ENCODE assay signal across 8 mouse cellular contexts in the genomic region with DNA sequence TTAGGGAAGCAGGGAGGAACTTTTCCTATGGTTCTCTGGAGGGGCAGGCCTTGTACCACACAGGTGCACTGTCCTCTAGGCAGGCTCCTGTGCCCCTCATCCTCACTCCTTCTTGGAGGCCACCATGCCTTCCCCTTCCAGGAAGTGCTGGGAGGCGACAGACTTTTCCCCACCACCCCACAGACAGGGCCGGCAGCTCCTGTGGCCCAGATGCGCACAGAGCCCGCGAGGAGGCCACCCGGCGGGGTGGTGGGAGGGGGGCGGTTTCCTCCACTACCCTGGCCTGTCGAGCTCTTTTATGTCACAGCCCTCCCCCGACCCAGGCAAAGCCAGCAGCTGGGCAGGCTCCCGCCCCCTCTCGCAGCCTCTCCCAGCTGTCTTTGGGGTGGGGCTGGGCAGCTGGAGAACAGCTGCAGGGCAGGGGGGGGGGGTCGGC. TPM values are rescaled to one million over a fixed set of nuclear protein-coding genes. Genes with fewer than 3 reads are reported as not detected.
DNase-seq lines count a peak whose midpoint lies in the region; ATAC-seq lines count a peak whose summit lies in the region.

No protein-coding gene starts in this region.

- H3K4me3 ChIP-seq in embryonic facial prominence, embryonic 10.5 days, result peak overlapping the region; percentile 49
- H3K4me3 ChIP-seq in hindbrain, embryonic 10.5 days, result peak overlapping the region; percentile 37
- H3K4me3 ChIP-seq in liver, embryonic 16.5 days (ENCODE audit: low read depth, low read length), result no peak overlapping the region

- WGBS in embryonic facial prominence, embryonic 10.5 days, result under 1% methylated on average over 13 of the region's 13 CpGs
- 2% methylated on average over 13 of the region's 13 CpGs for WGBS in hindbrain, embryonic 10.5 days
- 2% methylated on average over 11 of the region's 13 CpGs for WGBS in liver, embryonic 16.5 days (ENCODE audit: insufficient replicate concordance)

- DNase-seq in heart, adult 18-20 months, result peak; percentile 57 to 65
- DNase-seq in heart, adult 8-10 months (ENCODE audit: low spot score), result no peak
- peak; percentile 81 for DNase-seq in embryonic facial prominence, embryonic 10.5 days (ENCODE audit: low spot score)
- DNase-seq in hindbrain, embryonic 10.5 days (ENCODE audit: low spot score), result peak; percentile 80
- DNase-seq in retina, postnatal 1 day, result peak; percentile 84

- peaks cover 39% of the 10 kb centered on the region for H3K36me3 ChIP-seq in embryonic facial prominence, embryonic 10.5 days (replicated peaks)
- H3K36me3 ChIP-seq in hindbrain, embryonic 10.5 days, result peaks cover 40% of the 10 kb centered on the region
- H3K36me3 ChIP-seq in liver, embryonic 16.5 days (ENCODE audit: control insufficient read depth, insufficient read depth), result peaks cover 18% of the 10 kb centered on the region

- H3K9ac ChIP-seq in liver, embryonic 16.5 days (ENCODE audit: low read depth, low read length), result no peak overlapping the region

- H3K27me3 ChIP-seq in embryonic facial prominence, embryonic 10.5 days (replicated peaks; ENCODE audit: low read depth, poor library complexity, severe bottlenecking), result no peaks in the 10 kb centered on the region
- H3K27me3 ChIP-seq in hindbrain, embryonic 10.5 days (ENCODE audit: insufficient read depth, poor library complexity, severe bottlenecking), result no peaks in the 10 kb centered on the region
- H3K27me3 ChIP-seq in liver, embryonic 16.5 days (ENCODE audit: control insufficient read depth, insufficient read depth, low read depth, low read length), result peaks cover 6% of the 10 kb centered on the region

- peak overlapping the region; percentile 82 for H3K27ac ChIP-seq in embryonic facial prominence, embryonic 10.5 days (replicated peaks)
- H3K27ac ChIP-seq in hindbrain, embryonic 10.5 days, result peak overlapping the region; percentile 85
- H3K27ac ChIP-seq in liver, embryonic 16.5 days (ENCODE audit: low read length), result no peak overlapping the region

- H3K4me1 ChIP-seq in embryonic facial prominence, embryonic 10.5 days, result peaks cover 65% of the 10 kb centered on the region
- peaks cover 66% of the 10 kb centered on the region for H3K4me1 ChIP-seq in hindbrain, embryonic 10.5 days (replicated peaks)
- H3K4me1 ChIP-seq in liver, embryonic 16.5 days (ENCODE audit: control insufficient read depth, low read depth, low read length), result peaks cover 25% of the 10 kb centered on the region

- peak; percentile 23 for ATAC-seq in liver, embryonic 16.5 days (ENCODE audit: low read depth)
- ATAC-seq in erythroblast, adult 5-6 weeks (replicated peaks; ENCODE audit: low FRiP score, poor library complexity, severe bottlenecking), result no peak
- no peak for ATAC-seq in monocyte, adult 5-6 weeks (replicated peaks; ENCODE audit: insufficient number of reproducible peaks, low FRiP score, low TSS enrichment, poor library complexity, severe bottlenecking)

- peak overlapping the region; percentile 33; the same call in 1 of the 2 replicates for H3K4me2 ChIP-seq in liver, embryonic 16.5 days (ENCODE audit: low read depth, low read length)

- no peaks in the 10 kb centered on the region for H3K9me3 ChIP-seq in embryonic facial prominence, embryonic 10.5 days
- no peaks in the 10 kb centered on the region for H3K9me3 ChIP-seq in hindbrain, embryonic 10.5 days
- no peaks in the 10 kb centered on the region for H3K9me3 ChIP-seq in liver, embryonic 16.5 days (replicated peaks; ENCODE audit: control insufficient read depth, low read length)

RNA-seq across cellular contexts. Expression of a gene that starts 16.9 kb away (rescaled TPM):
- total RNA-seq in heart, adult 18-20 months (2021), result 10 to 100 TPM; 33.9 to 38.8 TPM
- total RNA-seq in heart, adult 8-10 months (2022), result 10 to 100 TPM; 31.5 to 38.8 (median 37.6) TPM
- polyA plus RNA-seq in embryonic facial prominence, embryonic 10.5 days (2016; fragmentation: Nextera tagmentation; extraction: Ambion mirVana), result 19.5 and 20.9 TPM in 2 replicates
- polyA plus RNA-seq in hindbrain, embryonic 10.5 days (2016; fragmentation: Nextera tagmentation; extraction: Ambion mirVana), result 26.5 and 30.0 TPM in 2 replicates
- polyA plus RNA-seq in liver, embryonic 16.5 days (2015; fragmentation: Nextera tagmentation; extraction: Ambion mirVana), result 7.7 and 10.5 TPM in 2 replicates
- total RNA-seq in erythroblast, adult 5-6 weeks (2015; ENCODE audit: low replicate concordance), result 5.4 and 6.1 TPM in 2 replicates
- total RNA-seq in erythroblast, adult 5-6 weeks (2017; ENCODE audit: low replicate concordance), result 2.0 and 6.4 TPM in 2 replicates
- 35.4 to 50.0 TPM (median 39.9 TPM) in 3 replicates for total RNA-seq in monocyte, adult 5-6 weeks (2017)

RNA-seq across cellular contexts. Expression of a gene that starts 54.6 kb away (rescaled TPM):
- total RNA-seq in heart, adult 18-20 months (2021), result 10 to 100 TPM; 34.6 to 38.1 TPM
- 10 to 100 TPM; 31.3 to 56.0 (median 43.5) TPM for total RNA-seq in heart, adult 8-10 months (2022)
- 196 and 200 TPM in 2 replicates for polyA plus RNA-seq in embryonic facial prominence, embryonic 10.5 days (2016; fragmentation: Nextera tagmentation; extraction: Ambion mirVana)
- polyA plus RNA-seq in hindbrain, embryonic 10.5 days (2016; fragmentation: Nextera tagmentation; extraction: Ambion mirVana), result 203 and 209 TPM in 2 replicates
- polyA plus RNA-seq in liver, embryonic 16.5 days (2015; fragmentation: Nextera tagmentation; extraction: Ambion mirVana), result 23.6 and 27.1 TPM in 2 replicates
- total RNA-seq in erythroblast, adult 5-6 weeks (2015; ENCODE audit: low replicate concordance), result 4.2 and 5.9 TPM in 2 replicates
- total RNA-seq in erythroblast, adult 5-6 weeks (2017; ENCODE audit: low replicate concordance), result 3.2 and 4.2 TPM in 2 replicates
- total RNA-seq in monocyte, adult 5-6 weeks (2017), result 7.1 to 26.2 TPM (median 18.2 TPM) in 3 replicates

RNA-seq across cellular contexts. Expression of a gene that starts 54.8 kb away (rescaled TPM):
- total RNA-seq in heart, adult 18-20 months (2021), result 1 to 10 TPM; 2.0 to 2.8 TPM
- total RNA-seq in heart, adult 8-10 months (2022), result 1 to 10 TPM; 2.2 to 4.9 (median 2.7) TPM
- polyA plus RNA-seq in embryonic facial prominence, embryonic 10.5 days (2016; fragmentation: Nextera tagmentation; extraction: Ambion mirVana), result 21.0 and 22.6 TPM in 2 replicates
- polyA plus RNA-seq in hindbrain, embryonic 10.5 days (2016; fragmentation: Nextera tagmentation; extraction: Ambion mirVana), result 12.9 and 17.9 TPM in 2 replicates
- polyA plus RNA-seq in liver, embryonic 16.5 days (2015; fragmentation: Nextera tagmentation; extraction: Ambion mirVana), result 33.4 and 37.6 TPM in 2 replicates
- 1.9 TPM in 2 replicates for total RNA-seq in erythroblast, adult 5-6 weeks (2015; ENCODE audit: low replicate concordance)
- 2.9 and 3.9 TPM in 2 replicates for total RNA-seq in erythroblast, adult 5-6 weeks (2017; ENCODE audit: low replicate concordance)
- 8.9 to 11.1 TPM (median 10.2 TPM) in 3 replicates for total RNA-seq in monocyte, adult 5-6 weeks (2017)
